ENCODE assay signal across 23 mouse cellular contexts in genomic region chr5:146883053-146883452, GRCm38 (mm10). TPM values are rescaled to one million over a fixed set of nuclear protein-coding genes. Genes with fewer than 3 reads are reported as not detected.
DNase-seq lines count a peak whose midpoint lies in the region; ATAC-seq and TF ChIP-seq lines count a peak whose summit lies in the region.
"Had no signal": no experiment of that assay in that cellular context is flagged by ENCODE, and none has a peak within 500 bp of the region (broad histone marks: within the 10 kb centered on the region; RNA-seq: fewer than 3 reads in every experiment).

No protein-coding gene starts in this region.

- no peak for ATAC-seq in intestine, postnatal 0 days
- ATAC-seq in intestine, embryonic 15.5 days, result no peak
- no peak for ATAC-seq in lung, postnatal 0 days
- peak; percentile 53; the same call in 1 of the 2 replicates for ATAC-seq in megakaryocyte-erythroid progenitor cell, adult 5-6 weeks (replicated peaks; ENCODE audit: low FRiP score, low TSS enrichment, poor library complexity, severe bottlenecking)
- ATAC-seq: forebrain, embryonic 13.5 days; hindbrain, embryonic 16.5 days had no signal

- H3K36me3 ChIP-seq in intestine, postnatal 0 days (ENCODE audit: control insufficient read depth, insufficient read depth), result no peaks in the 10 kb centered on the region
- H3K36me3 ChIP-seq in intestine, embryonic 15.5 days, result no peaks in the 10 kb centered on the region
- no peaks in the 10 kb centered on the region for H3K36me3 ChIP-seq in lung, postnatal 0 days (ENCODE audit: insufficient read depth, low read length)
- H3K36me3 ChIP-seq: embryonic facial prominence, embryonic 10.5 days; limb, embryonic 12.5 days; liver, embryonic 15.5 days; midbrain, embryonic 12.5 days; neural tube, embryonic 13.5 days had no signal

- 75% methylated on average over 7 of the region's 7 CpGs for WGBS in intestine, postnatal 0 days
- 76% methylated on average over 7 of the region's 7 CpGs for WGBS in intestine, embryonic 15.5 days
- WGBS in lung, postnatal 0 days, result 72% methylated on average over 7 of the region's 7 CpGs

- no peak overlapping the region for H3K9ac ChIP-seq in intestine, postnatal 0 days (ENCODE audit: low read depth, low read length)
- no peak overlapping the region for H3K9ac ChIP-seq in intestine, embryonic 15.5 days
- no peak overlapping the region for H3K9ac ChIP-seq in lung, postnatal 0 days (replicated peaks; ENCODE audit: low read depth)
- H3K9ac ChIP-seq: forebrain, embryonic 13.5 days; limb, embryonic 12.5 days; liver, embryonic 15.5 days; midbrain, embryonic 12.5 days; neural tube, embryonic 13.5 days had no signal

- H3K4me1 ChIP-seq in intestine, postnatal 0 days (replicated peaks; ENCODE audit: control insufficient read depth, insufficient read depth, low read length), result no peaks in the 10 kb centered on the region
- H3K4me1 ChIP-seq in intestine, embryonic 15.5 days (replicated peaks), result no peaks in the 10 kb centered on the region
- no peaks in the 10 kb centered on the region for H3K4me1 ChIP-seq in lung, postnatal 0 days (ENCODE audit: insufficient read depth, low read depth, low read length)
- H3K4me1 ChIP-seq: embryonic facial prominence, embryonic 10.5 days; forebrain, embryonic 13.5 days; limb, embryonic 12.5 days; liver, embryonic 15.5 days; midbrain, embryonic 12.5 days; neural tube, embryonic 13.5 days had no signal

- no peaks in the 10 kb centered on the region for H3K27me3 ChIP-seq in intestine, postnatal 0 days (replicated peaks; ENCODE audit: control insufficient read depth, insufficient read depth, low read length)
- H3K27me3 ChIP-seq in intestine, embryonic 15.5 days (replicated peaks), result no peaks in the 10 kb centered on the region
- H3K27me3 ChIP-seq in lung, postnatal 0 days (replicated peaks; ENCODE audit: insufficient read depth, low read length), result no peaks in the 10 kb centered on the region
- H3K27me3 ChIP-seq: forebrain, embryonic 13.5 days; limb, embryonic 12.5 days; midbrain, embryonic 12.5 days; neural tube, embryonic 13.5 days had no signal

- H3K4me3 ChIP-seq in intestine, postnatal 0 days (ENCODE audit: low read depth, low read length), result no peak overlapping the region
- H3K4me3 ChIP-seq in intestine, embryonic 15.5 days (replicated peaks), result no peak overlapping the region
- H3K4me3 ChIP-seq in lung, postnatal 0 days (ENCODE audit: low read depth, low read length), result no peak overlapping the region
- H3K4me3 ChIP-seq: embryonic facial prominence, embryonic 10.5 days; forebrain, embryonic 13.5 days; limb, embryonic 12.5 days; liver, embryonic 15.5 days; midbrain, embryonic 12.5 days; neural tube, embryonic 13.5 days had no signal

- H3K9me3 ChIP-seq in intestine, postnatal 0 days (ENCODE audit: control insufficient read depth), result no peaks in the 10 kb centered on the region
- no peaks in the 10 kb centered on the region for H3K9me3 ChIP-seq in intestine, embryonic 15.5 days
- no peaks in the 10 kb centered on the region for H3K9me3 ChIP-seq in lung, postnatal 0 days (ENCODE audit: low read length)
- H3K9me3 ChIP-seq: embryonic facial prominence, embryonic 10.5 days; forebrain, embryonic 13.5 days; limb, embryonic 12.5 days; liver, embryonic 15.5 days; midbrain, embryonic 12.5 days; neural tube, embryonic 13.5 days had no signal

- no peak for TF ChIP-seq EP300 in lung, postnatal 0 days (IDR thresholded peaks at IDR 0.05)

- TF ChIP-seq CTCF in intestine, postnatal 0 days (IDR thresholded peaks at IDR 0.05; ENCODE audit: low read depth), result peak; percentile 35
- peak; percentile 45 for TF ChIP-seq CTCF in lung, postnatal 0 days (IDR thresholded peaks at IDR 0.05)

- no peak overlapping the region for H3K27ac ChIP-seq in intestine, postnatal 0 days (ENCODE audit: low read depth, low read length)
- no peak overlapping the region for H3K27ac ChIP-seq in intestine, embryonic 15.5 days
- no peak overlapping the region for H3K27ac ChIP-seq in lung, postnatal 0 days (ENCODE audit: low read length)
- H3K27ac ChIP-seq: embryonic facial prominence, embryonic 10.5 days; forebrain, embryonic 13.5 days; limb, embryonic 12.5 days; liver, embryonic 15.5 days; midbrain, embryonic 12.5 days; neural tube, embryonic 13.5 days had no signal

- DNase-seq in lung, postnatal 0 days (ENCODE audit: low spot score), result no peak
- no peak for DNase-seq in lung, postnatal 25 days (ENCODE audit: low spot score)
- DNase-seq in NIH3T3 (ENCODE audit: low read depth), result peak; percentile 27
- no peak for DNase-seq in layer of hippocampus, postnatal 14 days (ENCODE audit: low spot score in 2 of 2)
- no peak for DNase-seq in thymus, postnatal 25 days
- DNase-seq: cerebellum, adult 2 months; cerebellum, postnatal 36 days; kidney, adult 8-10 months; kidney, postnatal 36 days; layer of hippocampus, adult 9-11 months; lung, postnatal 36 days; right cerebral cortex, adult 18-20 months had no signal

- no peak overlapping the region for H3K4me2 ChIP-seq in intestine, postnatal 0 days (replicated peaks; ENCODE audit: low read depth)
- no peak overlapping the region for H3K4me2 ChIP-seq in intestine, embryonic 15.5 days (replicated peaks)
- H3K4me2 ChIP-seq in lung, postnatal 0 days (replicated peaks; ENCODE audit: low read depth, low read length), result no peak overlapping the region
- H3K4me2 ChIP-seq: forebrain, embryonic 13.5 days; heart, embryonic 11.5 days; limb, embryonic 12.5 days; liver, embryonic 15.5 days; midbrain, embryonic 12.5 days; neural tube, embryonic 13.5 days had no signal

RNA-seq across cellular contexts. Expression of gene Rasl11a, which starts 38.2 kb away (rescaled TPM):
- polyA plus RNA-seq in intestine, postnatal 0 days (2015; fragmentation: Nextera tagmentation; extraction: Ambion mirVana), result 17.6 TPM in 2 replicates
- 26.8 and 32.7 TPM in 2 replicates for polyA plus RNA-seq in intestine, embryonic 15.5 days (2015; fragmentation: Nextera tagmentation; extraction: Ambion mirVana)
- 101 and 138 TPM in 2 replicates for polyA plus RNA-seq in lung, postnatal 0 days (2015; fragmentation: Nextera tagmentation; extraction: Ambion mirVana)
- not detected in 2 replicates for total RNA-seq in megakaryocyte-erythroid progenitor cell, adult 5-6 weeks (2014; fragmentation: Nextera tagmentation)
- total RNA-seq in megakaryocyte-erythroid progenitor cell, adult 5-6 weeks (2017), result 3.7 TPM in 1 of 2 replicates, not detected in the other
- total RNA-seq in layer of hippocampus, postnatal 14 days (2021), result 10 to 100 TPM; 22.6 to 25.5 TPM

RNA-seq across cellular contexts. Expression of gene Rpl21, which starts 50.4 kb away (rescaled TPM):
- 426 and 430 TPM in 2 replicates for polyA plus RNA-seq in intestine, postnatal 0 days (2015; fragmentation: Nextera tagmentation; extraction: Ambion mirVana)
- polyA plus RNA-seq in intestine, embryonic 15.5 days (2015; fragmentation: Nextera tagmentation; extraction: Ambion mirVana), result 548 and 585 TPM in 2 replicates
- 474 and 489 TPM in 2 replicates for polyA plus RNA-seq in lung, postnatal 0 days (2015; fragmentation: Nextera tagmentation; extraction: Ambion mirVana)
- total RNA-seq in megakaryocyte-erythroid progenitor cell, adult 5-6 weeks (2014; fragmentation: Nextera tagmentation), result 2,306 and 2,977 TPM in 2 replicates
- total RNA-seq in megakaryocyte-erythroid progenitor cell, adult 5-6 weeks (2017), result 2,430 and 3,681 TPM in 2 replicates
- 100 to 1,000 TPM; 204 to 212 TPM for total RNA-seq in layer of hippocampus, postnatal 14 days (2021)
